Mouse (Mus musculus) layer of hippocampus, postnatal 10 days (tissue): ENCODE data around the gene Gm20388. TPM values are rescaled to one million over a fixed set of nuclear protein-coding genes. Genes with fewer than 3 reads are reported as not detected.

Experiments
- DNase-seq, 2 experiments: peaks; one replicate each; pipeline ENCODE4 v3.0.0; 2021; ENCODE audit warnings: low spot score in 2 of 2
- total RNA-seq, 2 experiments: library from RNA; stranded (reverse); gene quantifications; 2 replicates each; pipeline ENCODE4 v1.2.3; 2021

The Gm20388 gene
- total RNA-seq, 2 experiments from 2014 or later: not detected

- no peak for DNase-seq
Measured at GRCm38 (mm10) chr8:120226700-120227577, 316.3 kb downstream of the Gm20388 start.

GRCm38 (mm10) chr8:120227578-120227876 lies 316.9 kb downstream of the Gm20388 start:
- no peak for DNase-seq

GRCm38 (mm10) chr8:120227891-120228591 lies 317.4 kb downstream of the Gm20388 start, which contains the start of gene Gse1:
Gene Gse1, plus strand, starts transcription at chr8:120228456.
- peak; percentile 54 to 70 for DNase-seq

GRCm38 (mm10) chr8:120228781-120229573 lies 318.3 kb downstream of the Gm20388 start:
- no peak for DNase-seq

GRCm38 (mm10) chr8:120229574-120229916 lies 318.9 kb downstream of the Gm20388 start:
- no peak for DNase-seq

GRCm38 (mm10) chr8:120230081-120230480 lies 319.4 kb downstream of the Gm20388 start:
- no peak for DNase-seq

GRCm38 (mm10) chr8:120230715-120231614 lies 320.3 kb downstream of the Gm20388 start:
- DNase-seq: no peak

- DNase-seq: no peak
Measured at GRCm38 (mm10) chr8:120231870-120232269, 321.2 kb downstream of the Gm20388 start.

- no peak for DNase-seq
Measured at GRCm38 (mm10) chr8:120232398-120232797, 321.8 kb downstream of the Gm20388 start.

GRCm38 (mm10) chr8:120232913-120233312 lies 322.3 kb downstream of the Gm20388 start:
- no peak for DNase-seq

GRCm38 (mm10) chr8:120234457-120234856 lies 323.8 kb downstream of the Gm20388 start:
- DNase-seq: no peak

- no peak for DNase-seq
Measured at GRCm38 (mm10) chr8:120234866-120235265, 324.2 kb downstream of the Gm20388 start.

- no peak for DNase-seq
Measured at GRCm38 (mm10) chr8:120243222-120243621, 332.6 kb downstream of the Gm20388 start.

- no peak for DNase-seq
Measured at GRCm38 (mm10) chr8:120243916-120244451, 333.3 kb downstream of the Gm20388 start.

GRCm38 (mm10) chr8:120244553-120244952 lies 333.9 kb downstream of the Gm20388 start:
- no peak for DNase-seq

GRCm38 (mm10) chr8:120247618-120248017 lies 337.0 kb downstream of the Gm20388 start:
- DNase-seq: no peak

- peak in 1 of 2 experiments; percentile 21 for DNase-seq
Measured at GRCm38 (mm10) chr8:120248031-120248430, 337.4 kb downstream of the Gm20388 start.

- no peak for DNase-seq
Measured at GRCm38 (mm10) chr8:120248451-120248850, 337.8 kb downstream of the Gm20388 start.

- DNase-seq: no peak
Measured at GRCm38 (mm10) chr8:120249800-120250336, 339.2 kb downstream of the Gm20388 start.
